Mouse (Mus musculus): ENCODE data around the gene Def6.
"Not testable (repeated sequence)": the region's sequence is repeated elsewhere in the genome, so short reads cannot be mapped to it uniquely, and the experiment has no call there.

Def6 gene

GRCm38 (mm10) chr17:28209457-28210110 is 2.0 kb downstream of the Def6 start:
- DNase-seq, result peak; percentile 36 to 41

- peak; percentile 80 to 86 for DNase-seq
Measured at GRCm38 (mm10) chr17:28211921-28212341, 4.4 kb downstream of the Def6 start.

GRCm38 (mm10) chr17:28212391-28212790 is 4.8 kb downstream of the Def6 start:
- no peak for DNase-seq

GRCm38 (mm10) chr17:28213236-28213635 is 5.7 kb downstream of the Def6 start:
- DNase-seq, result peak; percentile 66 to 72

GRCm38 (mm10) chr17:28216791-28217190 is 9.2 kb downstream of the Def6 start:
- no peak for DNase-seq

- peak; percentile 57 to 61 for DNase-seq
Measured at GRCm38 (mm10) chr17:28217721-28218649, 10.4 kb downstream of the Def6 start.

- not testable (repeated sequence) for DNase-seq
Measured at GRCm38 (mm10) chr17:28222463-28222862, 14.9 kb downstream of the Def6 start.

- peak; percentile 96 to 97 for DNase-seq
Measured at GRCm38 (mm10) chr17:28223561-28224391, 16.2 kb downstream of the Def6 start.

GRCm38 (mm10) chr17:28224615-28225014 is 17.0 kb downstream of the Def6 start:
- DNase-seq, result no peak

GRCm38 (mm10) chr17:28226014-28226413 is 18.4 kb downstream of the Def6 start:
- DNase-seq, result peak; percentile 74 to 78

GRCm38 (mm10) chr17:28230486-28230885 is 22.9 kb downstream of the Def6 start:
- DNase-seq, result no peak

- no peak for DNase-seq
Measured at GRCm38 (mm10) chr17:28231026-28231736, 23.6 kb downstream of the Def6 start.

GRCm38 (mm10) chr17:28232475-28233060 is 25.0 kb downstream of the Def6 start, which contains the start of gene Ppard:
Gene Ppard, plus strand, starts transcription at chr17:28232700.
- DNase-seq, result peak; percentile 97 to 98

- DNase-seq, result peak; percentile 56 to 65
Measured at GRCm38 (mm10) chr17:28233091-28233731, 25.6 kb downstream of the Def6 start.

GRCm38 (mm10) chr17:28234641-28235040 is 27.1 kb downstream of the Def6 start:
- no peak for DNase-seq

GRCm38 (mm10) chr17:28235982-28236635 is 28.5 kb downstream of the Def6 start:
- DNase-seq, result no peak

GRCm38 (mm10) chr17:28236636-28237015 is 29.0 kb downstream of the Def6 start:
- no peak for DNase-seq

GRCm38 (mm10) chr17:28237362-28237761 is 29.8 kb downstream of the Def6 start:
- no peak for DNase-seq

GRCm38 (mm10) chr17:28237874-28238273 is 30.3 kb downstream of the Def6 start:
- no peak for DNase-seq

- no peak for DNase-seq
Measured at GRCm38 (mm10) chr17:28240846-28241245, 33.3 kb downstream of the Def6 start.

- DNase-seq, result no peak
Measured at GRCm38 (mm10) chr17:28242296-28242695, 34.7 kb downstream of the Def6 start.

Data from B cell, adult 2 months (primary cell).